Mouse (Mus musculus) limb, embryonic 10.5 days (tissue): ENCODE measurements at regions not wholly inside any gene's neighbourhood (a gene's known extent, or its start where the extent isn't known, plus 50 kb on each side); places are given as distances from the start of the nearest gene placed in this dataset.

ENCODE experiments used
- DNase-seq: peaks from one replicate; pipeline ENCODE4 v3.0.0-alpha.2; 2017; ENCODE audit warnings: low spot score
- H3K27ac ChIP-seq: fragments of 300-500 bp; sonication (generic); 2 replicates; pipeline ENCODE4 v1.5.1; 2016; ENCODE audit warnings: mild to moderate bottlenecking
- H3K27me3 ChIP-seq: fragments of 300-500 bp; sonication (generic); 2 replicates; pipeline ENCODE4 v1.6.1; 2016; ENCODE audit warnings: low read depth, mild to moderate bottlenecking; ENCODE audit not compliant: poor library complexity, severe bottlenecking
- H3K36me3 ChIP-seq: fragments of 300-500 bp; sonication (generic); 2 replicates; pipeline ENCODE4 v1.6.1; 2016; ENCODE audit warnings: mild to moderate bottlenecking, moderate library complexity
- H3K4me1 ChIP-seq: fragments of 300-500 bp; sonication (generic); 2 replicates; pipeline ENCODE4 v1.6.1; 2016
- H3K4me3 ChIP-seq: fragments of 300-500 bp; sonication (generic); 2 replicates; pipeline ENCODE4 v1.5.1; 2016; ENCODE audit warnings: mild to moderate bottlenecking, moderate library complexity
- H3K9me3 ChIP-seq: fragments of 300-500 bp; sonication (generic); replicated peaks from 2 replicates; pipeline ENCODE4 v1.6.1; 2016; ENCODE audit warnings: mild to moderate bottlenecking
- WGBS: fragments of 180-500 bp; shearing (Covaris S2); methylation state at CpG from one replicate; pipeline ENCODE4 v1.1.7; 2016; 5-methylcytosine and 5-hydroxymethylcytosine counted together

GRCm38 (mm10) chr1:186415321-186415720 lies 290.5 kb downstream of the Tgfb2 start:
- DNase-seq, result no peak
- no peak overlapping the region for H3K4me3 ChIP-seq
- peaks cover 10% of the 10 kb centered on the region; the same call in 1 of the 2 replicates for H3K4me1 ChIP-seq
- H3K27me3 ChIP-seq, result no peaks in the 10 kb centered on the region
- H3K36me3 ChIP-seq, result no peaks in the 10 kb centered on the region
- H3K27ac ChIP-seq, result no peak overlapping the region
- WGBS, result 81% methylated on average over 4 of the region's 4 CpGs
- no peaks in the 10 kb centered on the region for H3K9me3 ChIP-seq

GRCm38 (mm10) chr1:186413886-186414245 lies 291.9 kb downstream of the Tgfb2 start:
- H3K27ac ChIP-seq, result no peak overlapping the region

GRCm38 (mm10) chr1:186413064-186413885 lies 292.5 kb downstream of the Tgfb2 start:
- Histone ChIP-seq H3K4me3 (no peak overlapping the region), H3K27ac (peak overlapping the region; percentile 53; the same call in 1 of the 2 replicates), H3K4me1 (peaks cover 28% of the 10 kb centered on the region), H3K36me3 (no peaks in the 10 kb centered on the region), H3K27me3 (no peaks in the 10 kb centered on the region), H3K9me3 (no peaks in the 10 kb centered on the region)
- DNase-seq, result no peak
- WGBS, result 88% methylated on average over 21 of the region's 21 CpGs

More at GRCm38 (mm10) chr1:186413886-186414245, 291.9 kb downstream of the Tgfb2 start:
- no peaks in the 10 kb centered on the region for H3K9me3 ChIP-seq
- no peaks in the 10 kb centered on the region for H3K36me3 ChIP-seq
- H3K4me1 ChIP-seq, result peaks cover 23% of the 10 kb centered on the region
- no peak for DNase-seq
- WGBS, result 92% methylated on average over 6 of the region's 6 CpGs
- H3K27me3 ChIP-seq, result no peaks in the 10 kb centered on the region
- no peak overlapping the region for H3K4me3 ChIP-seq

- WGBS, result 90% methylated on average over 2 of the region's 2 CpGs
- Histone ChIP-seq H3K9me3 (no peaks in the 10 kb centered on the region), H3K4me1 (peaks cover 28% of the 10 kb centered on the region), H3K27ac (no peak overlapping the region), H3K4me3 (no peak overlapping the region), H3K27me3 (no peaks in the 10 kb centered on the region), H3K36me3 (no peaks in the 10 kb centered on the region)
- no peak for DNase-seq
Observed at GRCm38 (mm10) chr1:186412296-186412695, 293.5 kb downstream of the Tgfb2 start.

- Histone ChIP-seq H3K9me3 (no peaks in the 10 kb centered on the region), H3K27ac (peak overlapping the region; percentile 62), H3K36me3 (no peaks in the 10 kb centered on the region), H3K27me3 (no peaks in the 10 kb centered on the region), H3K4me3 (no peak overlapping the region), H3K4me1 (peaks cover 28% of the 10 kb centered on the region)
- 50% methylated on average over 10 of the region's 10 CpGs for WGBS
- DNase-seq, result no peak
Observed at GRCm38 (mm10) chr1:186408986-186409441, 291.9 kb upstream of the Lyplal1 start.

- no peak for DNase-seq
- H3K27me3 ChIP-seq, result no peaks in the 10 kb centered on the region
- H3K36me3 ChIP-seq, result no peaks in the 10 kb centered on the region
- H3K4me1 ChIP-seq, result peaks cover 18% of the 10 kb centered on the region
- H3K27ac ChIP-seq, result peak overlapping the region; percentile 53; the same call in 1 of the 2 replicates
- H3K9me3 ChIP-seq, result no peaks in the 10 kb centered on the region
- H3K4me3 ChIP-seq, result no peak overlapping the region
- WGBS, result 85% methylated on average over 8 of the region's 8 CpGs
Observed at GRCm38 (mm10) chr1:186407656-186408055, 290.5 kb upstream of the Lyplal1 start.

GRCm38 (mm10) chr1:186405693-186406092 lies 288.6 kb upstream of the Lyplal1 start:
- H3K9me3 ChIP-seq, result no peaks in the 10 kb centered on the region
- 84% methylated on average over 5 of the region's 5 CpGs for WGBS
- no peaks in the 10 kb centered on the region for H3K36me3 ChIP-seq
- H3K27me3 ChIP-seq, result no peaks in the 10 kb centered on the region
- no peak overlapping the region for H3K4me3 ChIP-seq
- H3K4me1 ChIP-seq, result peaks cover 18% of the 10 kb centered on the region
- no peak overlapping the region for H3K27ac ChIP-seq
- DNase-seq, result no peak

- DNase-seq, result no peak
- no peaks in the 10 kb centered on the region for H3K36me3 ChIP-seq
- H3K27ac ChIP-seq, result no peak overlapping the region
- H3K4me3 ChIP-seq, result no peak overlapping the region
- H3K27me3 ChIP-seq, result no peaks in the 10 kb centered on the region
- H3K4me1 ChIP-seq, result peaks cover 10% of the 10 kb centered on the region
- no peaks in the 10 kb centered on the region for H3K9me3 ChIP-seq
- 69% methylated on average over 8 of the region's 8 CpGs for WGBS
Observed at GRCm38 (mm10) chr1:186399762-186400161, 282.7 kb upstream of the Lyplal1 start.

- H3K27me3 ChIP-seq, result no peaks in the 10 kb centered on the region
- DNase-seq, result peak; percentile 31
- no peak overlapping the region for H3K27ac ChIP-seq
- WGBS, result 60% methylated on average over 5 of the region's 5 CpGs
- no peak overlapping the region for H3K4me3 ChIP-seq
- no peaks in the 10 kb centered on the region for H3K36me3 ChIP-seq
- H3K9me3 ChIP-seq, result no peaks in the 10 kb centered on the region
- H3K4me1 ChIP-seq, result peaks cover 11% of the 10 kb centered on the region
Observed at GRCm38 (mm10) chr1:186393005-186393404, 275.9 kb upstream of the Lyplal1 start.

GRCm38 (mm10) chr1:186384440-186384839 lies 267.3 kb upstream of the Lyplal1 start:
- Histone ChIP-seq H3K27ac (no peak overlapping the region), H3K27me3 (no peaks in the 10 kb centered on the region), H3K4me3 (no peak overlapping the region), H3K4me1 (peaks cover 7% of the 10 kb centered on the region; the same call in 1 of the 2 replicates), H3K9me3 (no peaks in the 10 kb centered on the region), H3K36me3 (no peaks in the 10 kb centered on the region)
- WGBS, result 84% methylated on average over 4 of the region's 4 CpGs
- no peak for DNase-seq

GRCm38 (mm10) chr1:186383453-186383852 lies 266.3 kb upstream of the Lyplal1 start:
- Histone ChIP-seq H3K36me3 (no peaks in the 10 kb centered on the region), H3K27ac (no peak overlapping the region), H3K27me3 (no peaks in the 10 kb centered on the region), H3K9me3 (no peaks in the 10 kb centered on the region), H3K4me3 (no peak overlapping the region), H3K4me1 (peaks cover 7% of the 10 kb centered on the region; the same call in 1 of the 2 replicates)
- no peak for DNase-seq
- 76% methylated on average over 2 of the region's 2 CpGs for WGBS

GRCm38 (mm10) chr1:186383006-186383405 lies 265.9 kb upstream of the Lyplal1 start:
- H3K9me3 ChIP-seq, result no peaks in the 10 kb centered on the region
- DNase-seq, result no peak
- WGBS, result 85% methylated on average over 3 of the region's 3 CpGs

GRCm38 (mm10) chr1:186379938-186380847 lies 263.1 kb upstream of the Lyplal1 start:
- Histone ChIP-seq H3K4me1 (peaks cover 7% of the 10 kb centered on the region; the same call in 1 of the 2 replicates), H3K9me3 (no peaks in the 10 kb centered on the region), H3K4me3 (no peak overlapping the region), H3K27me3 (no peaks in the 10 kb centered on the region), H3K27ac (peak overlapping the region; percentile 80), H3K36me3 (no peaks in the 10 kb centered on the region)
- 78% methylated on average over 10 of the region's 10 CpGs for WGBS
- no peak for DNase-seq

More at GRCm38 (mm10) chr1:186383006-186383405, 265.9 kb upstream of the Lyplal1 start:
- Histone ChIP-seq H3K27me3 (no peaks in the 10 kb centered on the region), H3K36me3 (no peaks in the 10 kb centered on the region), H3K4me3 (no peak overlapping the region), H3K4me1 (peaks cover 7% of the 10 kb centered on the region; the same call in 1 of the 2 replicates), H3K27ac (no peak overlapping the region)
